ENCODE assay signal across 19 mouse cellular contexts in genomic region chr14:61536631-61537264, GRCm38 (mm10).
"Had no signal": no experiment of that assay in that cellular context is flagged by ENCODE, and none has a peak within 500 bp of the region (broad histone marks: within the 10 kb centered on the region; RNA-seq: fewer than 3 reads in every experiment).

No protein-coding gene starts in this region.

- H3K4me2 ChIP-seq: lung, embryonic 15.5 days; midbrain, embryonic 11.5 days; midbrain, embryonic 13.5 days; midbrain, embryonic 15.5 days; neural tube, embryonic 12.5 days had no signal

- ATAC-seq: liver, postnatal 0 days; lung, postnatal 0 days; midbrain, embryonic 13.5 days; midbrain, embryonic 15.5 days had no signal

- H3K27ac ChIP-seq: lung, embryonic 15.5 days; macrophage; midbrain, embryonic 13.5 days; midbrain, embryonic 15.5 days; neural tube, embryonic 12.5 days had no signal

- H3K9me3 ChIP-seq: lung, embryonic 15.5 days; midbrain, embryonic 13.5 days; midbrain, embryonic 15.5 days; neural tube, embryonic 12.5 days had no signal

- H3K4me3 ChIP-seq: lung, embryonic 15.5 days; midbrain, embryonic 13.5 days; midbrain, embryonic 15.5 days; neural tube, embryonic 12.5 days had no signal

- H3K9ac ChIP-seq: liver, postnatal 0 days; lung, embryonic 15.5 days; midbrain, embryonic 13.5 days; midbrain, embryonic 15.5 days; neural tube, embryonic 12.5 days had no signal

- DNase-seq: liver, postnatal 0 days; lung, adult 2 months; lung, postnatal 14 days; lung, postnatal 36 days; retina, postnatal 1 day; right cerebral cortex, adult 18-20 months; right cerebral cortex, postnatal 25 days; right cerebral cortex, postnatal 4 days; spleen, adult 18-20 months; thymus, adult 18-20 months; thymus, postnatal 14 days; thymus, postnatal 36 days had no signal

- H3K4me1 ChIP-seq: lung, embryonic 15.5 days; midbrain, embryonic 13.5 days; midbrain, embryonic 15.5 days; neural tube, embryonic 12.5 days had no signal

- H3K27me3 ChIP-seq: lung, embryonic 15.5 days; midbrain, embryonic 13.5 days; midbrain, embryonic 15.5 days; neural tube, embryonic 12.5 days had no signal
